ENCODE assay signal across 20 mouse cellular contexts in the genomic region with DNA sequence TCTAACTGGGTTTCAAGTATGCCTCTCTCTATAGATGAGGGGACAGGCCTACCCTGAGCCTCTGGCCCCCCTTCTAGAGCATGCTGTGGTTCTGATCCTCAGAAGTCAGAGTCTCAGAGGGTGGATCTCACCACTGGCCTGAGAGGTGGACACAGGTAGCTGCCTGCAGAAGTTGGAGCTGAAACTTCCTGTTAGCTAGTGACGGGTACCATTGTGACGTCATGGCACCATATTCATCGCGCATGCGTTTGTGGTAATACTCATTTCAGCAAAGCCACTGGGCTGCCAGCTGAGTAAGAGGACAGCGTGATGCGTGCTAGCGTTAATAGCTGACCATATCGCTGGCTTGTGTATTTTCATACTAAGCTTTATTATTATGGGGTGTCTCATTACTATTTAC. TPM values are rescaled to one million over a fixed set of nuclear protein-coding genes. Genes with fewer than 3 reads are reported as not detected.
DNase-seq lines count a peak whose midpoint lies in the region; ATAC-seq lines count a peak whose summit lies in the region.
"Had no signal": no experiment of that assay in that cellular context is flagged by ENCODE, and none has a peak within 500 bp of the region (broad histone marks: within the 10 kb centered on the region; RNA-seq: fewer than 3 reads in every experiment).

No protein-coding gene starts in this region.

- H3K9ac ChIP-seq in neural tube, embryonic 15.5 days (replicated peaks): 0 out of 2 replicates have a peak overlapping the region, but pooled peaks have one; percentile 2
- no peak overlapping the region for H3K9ac ChIP-seq in forebrain, embryonic 12.5 days
- H3K9ac ChIP-seq: embryonic facial prominence, embryonic 15.5 days; heart, embryonic 13.5 days; liver, postnatal 0 days had no signal

- WGBS in neural tube, embryonic 15.5 days: 86% methylated on average over 9 of the region's 9 CpGs
- WGBS in forebrain, embryonic 12.5 days: 96% methylated on average over 9 of the region's 9 CpGs

- peaks cover 16% of the 10 kb centered on the region for H3K4me1 ChIP-seq in neural tube, embryonic 15.5 days
- H3K4me1 ChIP-seq in forebrain, embryonic 12.5 days: no peaks in the 10 kb centered on the region; the same call in 1 of the 2 replicates
- H3K4me1 ChIP-seq: heart, embryonic 13.5 days had no signal

- no peak for DNase-seq in neural tube, embryonic 10.5 days (ENCODE audit: extremely low spot score, low spot score)
- DNase-seq in induced T-regulatory cell, adult 2 months (ENCODE audit: low read depth): peak; percentile 36
- peak; percentile 30 for DNase-seq in naive thymus-derived CD4-positive, alpha-beta T cell, adult 2 months (ENCODE audit: low read depth)
- no peak for DNase-seq in frontal cortex, postnatal 36 days (ENCODE audit: low spot score in 2 of 2)
- DNase-seq in urinary bladder, adult 2 months (ENCODE audit: low spot score): no peak
- DNase-seq: adrenal gland, postnatal 14 days; cerebellum, adult 2 months; heart, postnatal 36 days; kidney, adult 8-10 months; kidney, postnatal 36 days; layer of hippocampus, adult 9-11 months; liver; liver, postnatal 0 days; right cerebral cortex, adult 18-20 months had no signal

- no peak overlapping the region for H3K4me2 ChIP-seq in neural tube, embryonic 15.5 days
- no peak overlapping the region for H3K4me2 ChIP-seq in forebrain, embryonic 12.5 days

- H3K27me3 ChIP-seq in neural tube, embryonic 15.5 days (replicated peaks): peaks cover 3% of the 10 kb centered on the region; the same call in 1 of the 2 replicates
- peaks cover 14% of the 10 kb centered on the region; the same call in 1 of the 2 replicates for H3K27me3 ChIP-seq in forebrain, embryonic 12.5 days
- H3K27me3 ChIP-seq: embryonic facial prominence, embryonic 15.5 days had no signal

- H3K36me3 ChIP-seq in neural tube, embryonic 15.5 days: no peaks in the 10 kb centered on the region
- H3K36me3 ChIP-seq in forebrain, embryonic 12.5 days (replicated peaks): no peaks in the 10 kb centered on the region
- H3K36me3 ChIP-seq: embryonic facial prominence, embryonic 15.5 days; heart, embryonic 13.5 days had no signal

- H3K9me3 ChIP-seq in neural tube, embryonic 15.5 days (replicated peaks): no peaks in the 10 kb centered on the region
- no peaks in the 10 kb centered on the region for H3K9me3 ChIP-seq in forebrain, embryonic 12.5 days
- H3K9me3 ChIP-seq: embryonic facial prominence, embryonic 15.5 days; heart, embryonic 13.5 days had no signal

- no peak for ATAC-seq in neural tube, embryonic 15.5 days (ENCODE audit: low FRiP score)
- ATAC-seq in forebrain, embryonic 12.5 days (ENCODE audit: low FRiP score): no peak
- ATAC-seq: hindbrain, postnatal 0 days; liver, postnatal 0 days had no signal

- no peak overlapping the region; the same call in 1 of the 2 replicates for H3K27ac ChIP-seq in neural tube, embryonic 15.5 days (replicated peaks)
- H3K27ac ChIP-seq in forebrain, embryonic 12.5 days: no peak overlapping the region
- H3K27ac ChIP-seq: heart, embryonic 13.5 days; hindbrain, postnatal 0 days had no signal

- H3K4me3 ChIP-seq in neural tube, embryonic 15.5 days (replicated peaks): no peak overlapping the region
- no peak overlapping the region for H3K4me3 ChIP-seq in forebrain, embryonic 12.5 days (replicated peaks)
- H3K4me3 ChIP-seq: embryonic facial prominence, embryonic 15.5 days; heart, embryonic 13.5 days had no signal

RNA-seq across cellular contexts. Expression of a gene that starts 6.9 kb away (rescaled TPM):
- polyA plus RNA-seq in neural tube, embryonic 15.5 days (2015; fragmentation: Nextera tagmentation; extraction: Ambion mirVana): 4.8 and 5.0 TPM in 2 replicates
- 52.9 and 67.7 TPM in 2 replicates for polyA plus RNA-seq in urinary bladder, adult 2 months (2012; rRNA removed)
- 0.23 and 0.36 TPM in 2 replicates for polyA plus RNA-seq in forebrain, embryonic 12.5 days (2016; fragmentation: Nextera tagmentation; extraction: Ambion mirVana)
- polyA plus RNA-seq: forebrain, embryonic 11.5 days; liver, postnatal 0 days had no signal

RNA-seq across cellular contexts. Expression of a gene that starts 24.8 kb away (rescaled TPM):
- 431 and 489 TPM in 2 replicates for polyA plus RNA-seq in neural tube, embryonic 15.5 days (2015; fragmentation: Nextera tagmentation; extraction: Ambion mirVana)
- 969 and 1,107 TPM in 2 replicates for polyA plus RNA-seq in urinary bladder, adult 2 months (2012; rRNA removed)
- 610 and 612 TPM in 2 replicates for polyA plus RNA-seq in forebrain, embryonic 12.5 days (2016; fragmentation: Nextera tagmentation; extraction: Ambion mirVana)

RNA-seq across cellular contexts. Expression of a gene that starts 54.5 kb away (rescaled TPM):
- 297 and 338 TPM in 2 replicates for polyA plus RNA-seq in neural tube, embryonic 15.5 days (2015; fragmentation: Nextera tagmentation; extraction: Ambion mirVana)
- 61.3 and 68.7 TPM in 2 replicates for polyA plus RNA-seq in urinary bladder, adult 2 months (2012; rRNA removed)
- polyA plus RNA-seq in forebrain, embryonic 12.5 days (2016; fragmentation: Nextera tagmentation; extraction: Ambion mirVana): 407 and 434 TPM in 2 replicates

Comparison
In these comparisons a context has a peak if more than half of its experiments do, and no peak if none do; other contexts are left out.
1. DNase-seq: peak in induced T-regulatory cell, adult 2 months (single experiment) and naive thymus-derived CD4-positive, alpha-beta T cell, adult 2 months (single experiment); none in neural tube, embryonic 10.5 days (single experiment), frontal cortex, postnatal 36 days (0 of 2) and urinary bladder, adult 2 months (single experiment).